Mouse (Mus musculus) kidney, adult 2 months (tissue): ENCODE data around the gene Mfap1b.

Experiments
- CTCF ChIP-seq: fragments of 200-500 bp; conservative IDR thresholded peaks from 2 replicates; pipeline ENCODE4 v1.5.1; 2011; ENCODE audit warnings: low read depth, mild to moderate bottlenecking, control low read depth, low read length, moderate library complexity, mixed read lengths; ENCODE audit not compliant: insufficient read depth, insufficient read length
- POLR2A ChIP-seq: fragments of 200-500 bp; IDR thresholded peaks from one replicate; pipeline ENCODE4 v1.6.1; 2011; ENCODE audit warnings: low read depth, low read length, control low read depth

DNA sequence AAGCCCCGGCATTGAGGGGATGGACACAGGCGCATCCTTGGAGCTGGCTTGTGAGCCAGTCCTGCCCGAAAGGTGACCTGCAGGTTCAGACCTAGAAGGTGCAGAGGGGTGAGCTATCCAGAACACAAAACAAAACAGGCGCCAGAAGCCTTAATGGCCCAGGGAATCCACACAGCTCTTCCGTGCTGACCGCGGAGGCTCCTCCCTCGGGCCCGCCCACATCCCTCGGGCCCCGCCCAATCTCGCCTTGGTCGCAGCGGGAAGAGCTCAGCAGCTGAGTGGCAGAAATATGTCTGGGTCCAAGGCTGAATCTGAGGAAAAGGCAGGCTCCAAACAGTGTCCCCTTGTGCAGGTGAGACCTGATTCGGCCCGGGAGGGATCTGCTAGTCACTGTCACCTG, 35.7 kb upstream of the Mfap1b start:
- no peak for TF ChIP-seq POLR2A
- no peak for TF ChIP-seq CTCF
